Mouse (Mus musculus) cerebellum, adult 2 months (tissue): Measurements from ENCODE around the gene Etfdh.

Source experiments
- CTCF ChIP-seq: fragments of 200-500 bp; IDR thresholded peaks from 2 replicates; pipeline ENCODE4 v1.5.1; 2011; ENCODE audit warnings: low read depth, mild to moderate bottlenecking, control low read depth, low read length, moderate library complexity, borderline replicate concordance; ENCODE audit not compliant: insufficient read depth
- POLR2A ChIP-seq: fragments of 200-500 bp; IDR thresholded peaks from 2 replicates; pipeline ENCODE4 v1.6.1; 2011; ENCODE audit warnings: low read length, control low read depth, borderline replicate concordance; ENCODE audit not compliant: insufficient read depth

DNA sequence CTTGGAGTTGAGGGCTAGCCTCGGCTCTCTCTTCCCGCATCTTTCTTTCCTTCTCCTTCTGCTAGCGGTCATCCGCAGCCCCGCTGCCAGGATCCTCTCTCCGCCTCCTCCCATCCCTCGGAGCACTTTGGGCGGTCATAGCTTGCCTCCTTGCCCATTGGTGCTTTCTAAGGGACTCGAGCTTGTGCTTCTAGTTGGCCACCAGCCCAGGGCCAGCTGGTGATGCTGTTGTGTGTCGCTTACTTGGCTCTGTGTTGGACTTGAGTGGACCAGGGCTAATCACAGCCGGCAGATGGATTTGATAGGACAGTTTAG is at the start of gene Etfdh:
- TF ChIP-seq CTCF (no peak), POLR2A (no peak)
